Mouse (Mus musculus): ENCODE results near the gene Cd8a. TPM values are rescaled to one million over a fixed set of nuclear protein-coding genes. Genes with fewer than 3 reads are reported as not detected.

The Cd8a gene
- polyA plus RNA-seq, 2 experiments = 0.03 TPM; not detected in 1

- no peak for TF ChIP-seq POLR2A (IDR thresholded peaks at IDR 0.05; ENCODE audit: borderline replicate concordance, extremely low read depth, insufficient read depth, insufficient read length)
- Histone ChIP-seq H3K9ac (ENCODE audit: low read depth, low read length, severe bottlenecking) (no peak overlapping the region), H3K9me3 (ENCODE audit: control insufficient read depth, low read length) (0 out of 2 replicates have a peak, but pooled peaks cover 2% of the 10 kb centered on the region), H3K36me3 (ENCODE audit: control insufficient read depth, insufficient read depth, low read length) (no peaks in the 10 kb centered on the region), H3K4me2 (replicated peaks; ENCODE audit: low read depth, low read length, severe bottlenecking) (no peak overlapping the region), H3K4me3 (replicated peaks; ENCODE audit: low read length) (no peak overlapping the region), H3K4me1 (ENCODE audit: control insufficient read depth, insufficient read depth, low read length) (no peaks in the 10 kb centered on the region), H3K27me3 (ENCODE audit: control insufficient read depth, insufficient read depth, low read length) (no peaks in the 10 kb centered on the region), H3K27ac (replicated peaks; ENCODE audit: low read depth, low read length) (no peak overlapping the region)
- DNase-seq (ENCODE audit: low spot score) (no peak), ATAC-seq (ENCODE audit: low FRiP score, low read depth) (no peak)
- WGBS = 84% methylated on average over 10 of the region's 10 CpGs
These were observed 20.3 kb upstream of the Cd8a start for GRCm38 (mm10) chr6:71352866-71353427.

- H3K4me2 ChIP-seq (replicated peaks; ENCODE audit: low read depth, low read length, severe bottlenecking) = no peak overlapping the region
- WGBS = 74% methylated on average over 2 of the region's 2 CpGs
- no peak for TF ChIP-seq POLR2A (IDR thresholded peaks at IDR 0.05; ENCODE audit: borderline replicate concordance, extremely low read depth, insufficient read depth, insufficient read length)
These were observed 19.5 kb upstream of the Cd8a start for GRCm38 (mm10) chr6:71353722-71354121.

GRCm38 (mm10) chr6:71357493-71357892 lies 15.7 kb upstream of the Cd8a start:
- H3K4me3 ChIP-seq (replicated peaks; ENCODE audit: low read length) = no peak overlapping the region

More at GRCm38 (mm10) chr6:71353722-71354121, 19.5 kb upstream of the Cd8a start:
- no peaks in the 10 kb centered on the region for H3K9me3 ChIP-seq (ENCODE audit: control insufficient read depth, low read length)
- no peak overlapping the region for H3K4me3 ChIP-seq (replicated peaks; ENCODE audit: low read length)
- ATAC-seq (ENCODE audit: low FRiP score, low read depth) (no peak), DNase-seq (ENCODE audit: low spot score) (no peak)
- no peaks in the 10 kb centered on the region for H3K4me1 ChIP-seq (ENCODE audit: control insufficient read depth, insufficient read depth, low read length)
- H3K27me3 ChIP-seq (ENCODE audit: control insufficient read depth, insufficient read depth, low read length) = no peaks in the 10 kb centered on the region
- no peak overlapping the region for H3K27ac ChIP-seq (replicated peaks; ENCODE audit: low read depth, low read length)
- H3K9ac ChIP-seq (ENCODE audit: low read depth, low read length, severe bottlenecking) = no peak overlapping the region
- no peaks in the 10 kb centered on the region for H3K36me3 ChIP-seq (ENCODE audit: control insufficient read depth, insufficient read depth, low read length)

GRCm38 (mm10) chr6:71360221-71360620 lies 13.0 kb upstream of the Cd8a start:
- ATAC-seq (ENCODE audit: low FRiP score, low read depth) (no peak), DNase-seq (ENCODE audit: low spot score) (no peak)
- H3K9ac ChIP-seq (ENCODE audit: low read depth, low read length, severe bottlenecking) = no peak overlapping the region
- no peaks in the 10 kb centered on the region for H3K36me3 ChIP-seq (ENCODE audit: control insufficient read depth, insufficient read depth, low read length)
- H3K4me2 ChIP-seq (replicated peaks; ENCODE audit: low read depth, low read length, severe bottlenecking) = no peak overlapping the region
- H3K27me3 ChIP-seq (ENCODE audit: control insufficient read depth, insufficient read depth, low read length) = no peaks in the 10 kb centered on the region
- H3K9me3 ChIP-seq (ENCODE audit: control insufficient read depth, low read length) = no peaks in the 10 kb centered on the region
- H3K4me3 ChIP-seq (replicated peaks; ENCODE audit: low read length) = no peak overlapping the region
- WGBS = 83% methylated on average over 4 of the region's 4 CpGs
- no peak for TF ChIP-seq POLR2A (IDR thresholded peaks at IDR 0.05; ENCODE audit: borderline replicate concordance, extremely low read depth, insufficient read depth, insufficient read length)
- H3K27ac ChIP-seq (replicated peaks; ENCODE audit: low read depth, low read length) = no peak overlapping the region
- H3K4me1 ChIP-seq (ENCODE audit: control insufficient read depth, insufficient read depth, low read length) = no peaks in the 10 kb centered on the region

More at GRCm38 (mm10) chr6:71357493-71357892, 15.7 kb upstream of the Cd8a start:
- H3K27ac ChIP-seq (replicated peaks; ENCODE audit: low read depth, low read length) = no peak overlapping the region
- no peaks in the 10 kb centered on the region for H3K27me3 ChIP-seq (ENCODE audit: control insufficient read depth, insufficient read depth, low read length)
- no peaks in the 10 kb centered on the region for H3K9me3 ChIP-seq (ENCODE audit: control insufficient read depth, low read length)
- no peak for ATAC-seq (ENCODE audit: low FRiP score, low read depth)
- H3K4me2 ChIP-seq (replicated peaks; ENCODE audit: low read depth, low read length, severe bottlenecking) = no peak overlapping the region
- no peaks in the 10 kb centered on the region for H3K36me3 ChIP-seq (ENCODE audit: control insufficient read depth, insufficient read depth, low read length)
- H3K9ac ChIP-seq (ENCODE audit: low read depth, low read length, severe bottlenecking) = no peak overlapping the region
- 84% methylated on average over 7 of the region's 7 CpGs for WGBS
- no peak for DNase-seq (ENCODE audit: low spot score)
- H3K4me1 ChIP-seq (ENCODE audit: control insufficient read depth, insufficient read depth, low read length) = no peaks in the 10 kb centered on the region
- TF ChIP-seq POLR2A (IDR thresholded peaks at IDR 0.05; ENCODE audit: borderline replicate concordance, extremely low read depth, insufficient read depth, insufficient read length) = no peak

- no peak overlapping the region for H3K27ac ChIP-seq (replicated peaks; ENCODE audit: low read depth, low read length)
- H3K9me3 ChIP-seq (ENCODE audit: control insufficient read depth, low read length) = no peaks in the 10 kb centered on the region
- 60% methylated on average over 5 of the region's 5 CpGs for WGBS
- H3K4me1 ChIP-seq (ENCODE audit: control insufficient read depth, insufficient read depth, low read length) = no peaks in the 10 kb centered on the region
- TF ChIP-seq POLR2A (IDR thresholded peaks at IDR 0.05; ENCODE audit: borderline replicate concordance, extremely low read depth, insufficient read depth, insufficient read length) = no peak
- H3K4me2 ChIP-seq (replicated peaks; ENCODE audit: low read depth, low read length, severe bottlenecking) = peak overlapping the region; percentile 25
- no peak for ATAC-seq (ENCODE audit: low FRiP score, low read depth)
- no peak overlapping the region for H3K4me3 ChIP-seq (replicated peaks; ENCODE audit: low read length)
- no peak for DNase-seq (ENCODE audit: low spot score)
- H3K27me3 ChIP-seq (ENCODE audit: control insufficient read depth, insufficient read depth, low read length) = no peaks in the 10 kb centered on the region
- no peaks in the 10 kb centered on the region for H3K36me3 ChIP-seq (ENCODE audit: control insufficient read depth, insufficient read depth, low read length)
- H3K9ac ChIP-seq (ENCODE audit: low read depth, low read length, severe bottlenecking) = peak overlapping the region; percentile 12; the same call in 1 of the 2 replicates
These were observed 12.5 kb upstream of the Cd8a start for GRCm38 (mm10) chr6:71360751-71361150.
